Mouse (Mus musculus) midbrain, embryonic 13.5 days (tissue): Measurements from ENCODE around the gene Agap1. TPM values are rescaled to one million over a fixed set of nuclear protein-coding genes. Genes with fewer than 3 reads are reported as not detected.
A peak's percentile ranks its signal among the peaks of the same experiment; 100 is the strongest.

Experiments
- ATAC-seq: fragments of 200-750 bp; cut with Nextera tagmentation; 2 replicates; pipeline ENCODE4 v1.8.0; 2017; ENCODE audit warnings: mild to moderate bottlenecking, moderate TSS enrichment, moderate library complexity
- H3K27ac ChIP-seq: fragments of 300-500 bp; sonication (generic); 2 replicates; pipeline ENCODE4 v1.5.1; 2015; ENCODE audit warnings: inconsistent platforms, mild to moderate bottlenecking, moderate library complexity
- H3K27me3 ChIP-seq: fragments of 300-500 bp; sonication (generic); 2 replicates; pipeline ENCODE4 v1.6.1; 2015; ENCODE audit warnings: mild to moderate bottlenecking, inconsistent platforms
- H3K36me3 ChIP-seq: fragments of 300-500 bp; sonication (generic); 2 replicates; pipeline ENCODE4 v1.6.1; 2015; ENCODE audit warnings: mild to moderate bottlenecking, inconsistent platforms
- H3K4me1 ChIP-seq: fragments of 300-500 bp; sonication (generic); replicated peaks from 2 replicates; pipeline ENCODE4 v1.6.1; 2015; ENCODE audit warnings: inconsistent platforms
- H3K4me2 ChIP-seq: fragments of 300-500 bp; sonication (generic); replicated peaks from 2 replicates; pipeline ENCODE4 v1.6.1; 2015; ENCODE audit warnings: moderate library complexity, mild to moderate bottlenecking, inconsistent platforms
- H3K4me3 ChIP-seq: fragments of 300-500 bp; sonication (generic); replicated peaks from 2 replicates; pipeline ENCODE4 v1.5.1; 2015; ENCODE audit warnings: mild to moderate bottlenecking, inconsistent platforms
- H3K9ac ChIP-seq: fragments of 300-500 bp; sonication (generic); replicated peaks from 2 replicates; pipeline ENCODE4 v1.6.1; 2015; ENCODE audit warnings: mild to moderate bottlenecking, inconsistent platforms
- H3K9me3 ChIP-seq: fragments of 300-500 bp; sonication (generic); 2 replicates; pipeline ENCODE4 v1.6.1; 2016; ENCODE audit warnings: mild to moderate bottlenecking, inconsistent platforms
- WGBS: fragments of 180-500 bp; shearing (Covaris S2); methylation state at CpG from one replicate; pipeline ENCODE4 v1.1.7; 2015; 5-methylcytosine and 5-hydroxymethylcytosine counted together
- polyA plus RNA-seq: library from polyadenylated mRNA; unstranded; fragments of >200 nt; fragmentation: Nextera tagmentation; extraction: Ambion mirVana; gene quantifications from 2 replicates; pipeline ENCODE4 v1.2.1, GENCODE M21; 2015

Agap1 gene
- polyA plus RNA-seq, 1 experiment from 2014 or later, result 50.2 TPM

DNA sequence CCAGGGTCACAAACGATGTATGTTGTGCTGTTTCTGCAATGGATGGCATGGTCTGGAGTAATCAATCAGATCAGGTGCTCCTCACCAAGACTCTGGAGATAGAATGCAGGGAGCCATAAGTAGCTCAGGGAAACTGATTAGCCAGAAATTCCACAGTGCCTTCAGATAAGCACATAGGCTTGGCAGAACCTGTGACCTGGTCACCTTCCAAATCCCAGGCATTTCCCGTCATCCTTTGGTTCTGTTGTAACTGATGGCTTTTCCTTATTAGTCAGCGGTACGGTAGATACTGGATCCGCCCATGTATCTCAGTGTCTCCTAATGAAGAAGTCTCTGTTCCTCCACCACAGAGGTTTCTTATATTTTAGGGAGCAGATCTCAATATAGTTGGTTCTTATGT is 240.3 kb downstream of the Agap1 start:
- no peak overlapping the region for H3K4me2 ChIP-seq
- H3K9me3 ChIP-seq, result no peaks in the 10 kb centered on the region
- no peak for ATAC-seq
- WGBS, result 95% methylated on average over 5 of the region's 5 CpGs
- H3K4me3 ChIP-seq, result no peak overlapping the region
- peaks cover 13% of the 10 kb centered on the region for H3K27me3 ChIP-seq
- H3K9ac ChIP-seq, result no peak overlapping the region
- H3K36me3 ChIP-seq, result peaks cover 15% of the 10 kb centered on the region
- no peak overlapping the region for H3K27ac ChIP-seq
- H3K4me1 ChIP-seq, result peaks cover 21% of the 10 kb centered on the region

DNA sequence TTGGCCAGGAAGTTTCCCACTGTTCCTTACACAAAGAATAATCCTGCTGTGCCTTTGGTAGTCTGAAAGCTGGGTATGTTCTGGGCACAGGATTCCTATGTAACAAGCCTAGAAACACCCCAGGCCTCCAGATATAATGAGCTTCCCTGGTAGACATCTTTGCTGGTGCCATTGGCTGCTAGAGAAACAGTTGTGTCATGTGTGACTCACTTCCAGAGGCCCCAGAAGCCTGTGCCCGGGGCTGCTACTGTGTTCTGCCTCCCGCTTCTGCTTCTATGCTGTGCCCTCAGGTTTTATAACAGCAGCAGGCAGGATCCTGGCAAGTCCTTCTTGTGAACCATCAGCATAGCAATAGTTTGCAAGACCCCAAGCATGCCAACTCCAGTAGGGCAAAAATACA is 242.6 kb downstream of the Agap1 start:
- H3K9me3 ChIP-seq, result no peaks in the 10 kb centered on the region
- no peak overlapping the region for H3K9ac ChIP-seq
- 90% methylated on average over 2 of the region's 2 CpGs for WGBS
- no peak overlapping the region for H3K4me3 ChIP-seq
- no peak for ATAC-seq
- H3K4me2 ChIP-seq, result no peak overlapping the region
- H3K27me3 ChIP-seq, result peaks cover 28% of the 10 kb centered on the region
- peaks cover 23% of the 10 kb centered on the region for H3K36me3 ChIP-seq
- H3K27ac ChIP-seq, result no peak overlapping the region
- H3K4me1 ChIP-seq, result peaks cover 21% of the 10 kb centered on the region

DNA sequence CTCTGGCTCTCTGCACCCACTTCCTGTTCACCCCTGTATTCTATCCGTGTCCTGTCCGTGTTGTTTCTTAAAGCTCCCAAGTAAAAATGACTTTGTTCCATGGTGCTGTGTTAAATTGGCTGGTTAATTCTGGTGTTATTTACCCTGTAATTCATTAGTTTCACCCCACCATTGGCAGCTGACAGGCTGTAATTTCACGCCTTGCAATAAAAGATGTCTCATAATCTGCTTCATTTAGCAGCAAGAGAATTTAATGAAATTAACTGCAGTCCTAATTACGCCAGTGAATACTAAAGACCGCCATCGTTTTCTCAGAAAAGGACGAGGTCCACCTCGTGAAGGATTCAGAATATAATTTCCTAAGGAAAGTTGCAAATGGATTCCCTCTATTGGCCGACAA is 245.6 kb downstream of the Agap1 start:
- Histone ChIP-seq H3K4me1 (peaks cover 49% of the 10 kb centered on the region), H3K9ac (no peak overlapping the region), H3K27me3 (peaks cover 27% of the 10 kb centered on the region), H3K9me3 (no peaks in the 10 kb centered on the region), H3K36me3 (peaks cover 24% of the 10 kb centered on the region), H3K27ac (no peak overlapping the region), H3K4me3 (no peak overlapping the region), H3K4me2 (no peak overlapping the region)
- WGBS, result 65% methylated on average over 9 of the region's 9 CpGs
- no peak for ATAC-seq

DNA sequence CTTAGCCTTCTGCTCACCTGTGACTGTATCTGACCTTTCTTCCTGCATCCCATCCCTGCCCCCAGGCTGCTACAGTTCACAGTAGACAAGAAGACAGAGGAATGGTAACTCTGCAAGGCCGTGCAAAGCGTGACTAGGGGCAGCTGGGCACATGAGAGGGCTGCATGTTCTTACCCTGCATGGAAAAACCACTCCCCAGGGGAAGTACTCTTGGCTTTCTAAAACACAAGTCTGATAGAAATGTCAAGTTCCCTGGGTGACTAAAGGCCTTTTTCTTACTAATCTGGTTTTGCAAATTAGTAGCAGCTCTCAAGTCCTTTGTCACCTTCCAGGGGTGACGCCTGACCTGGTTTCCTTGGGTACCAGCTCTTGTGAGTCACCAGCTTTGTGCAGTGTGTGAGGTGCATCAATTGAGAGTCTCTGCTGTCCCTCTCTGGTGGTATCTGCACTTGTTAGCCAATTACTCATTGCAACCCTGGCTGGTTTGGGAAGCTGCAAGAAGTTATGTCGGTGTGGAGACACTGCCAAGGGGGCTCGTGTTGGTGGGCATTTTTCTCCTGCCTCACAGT is 246.6 kb downstream of the Agap1 start:
- H3K4me3 ChIP-seq, result no peak overlapping the region
- no peak overlapping the region for H3K4me2 ChIP-seq
- no peaks in the 10 kb centered on the region for H3K9me3 ChIP-seq
- no peak overlapping the region for H3K9ac ChIP-seq
- no peak overlapping the region for H3K27ac ChIP-seq
- peaks cover 29% of the 10 kb centered on the region for H3K36me3 ChIP-seq
- H3K27me3 ChIP-seq, result peaks cover 37% of the 10 kb centered on the region
- no peak for ATAC-seq
- peaks cover 49% of the 10 kb centered on the region for H3K4me1 ChIP-seq
- 77% methylated on average over 5 of the region's 5 CpGs for WGBS

DNA sequence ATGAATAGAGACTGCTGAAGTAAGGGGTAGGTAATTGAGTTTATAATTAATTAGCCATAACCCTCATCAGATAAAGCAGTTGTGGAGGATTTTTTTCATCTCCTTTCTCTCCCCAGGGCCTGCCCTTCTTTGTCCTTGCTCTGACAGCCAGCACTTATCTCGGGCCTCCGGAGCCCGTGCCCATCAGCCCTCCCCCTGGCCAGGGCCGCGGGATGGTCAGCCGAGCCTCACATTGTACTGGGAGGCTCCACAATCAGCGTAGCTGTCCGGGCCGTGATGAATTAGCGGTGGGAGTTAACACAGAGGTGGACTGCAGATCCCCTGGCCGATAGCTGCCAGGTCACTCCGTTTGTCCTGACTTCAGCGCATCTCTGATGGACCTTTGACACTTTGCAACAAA is 248.7 kb downstream of the Agap1 start:
- 0 out of 2 replicates have a peak, but pooled peaks have one; percentile 47 for ATAC-seq
- Histone ChIP-seq H3K36me3 (peaks cover 26% of the 10 kb centered on the region), H3K9ac (no peak overlapping the region), H3K4me3 (no peak overlapping the region), H3K27me3 (peaks cover 37% of the 10 kb centered on the region), H3K4me2 (no peak overlapping the region), H3K4me1 (peaks cover 59% of the 10 kb centered on the region), H3K9me3 (no peaks in the 10 kb centered on the region), H3K27ac (peak overlapping the region; percentile 59; the same call in 1 of the 2 replicates)
- 4% methylated on average over 13 of the region's 13 CpGs for WGBS

DNA sequence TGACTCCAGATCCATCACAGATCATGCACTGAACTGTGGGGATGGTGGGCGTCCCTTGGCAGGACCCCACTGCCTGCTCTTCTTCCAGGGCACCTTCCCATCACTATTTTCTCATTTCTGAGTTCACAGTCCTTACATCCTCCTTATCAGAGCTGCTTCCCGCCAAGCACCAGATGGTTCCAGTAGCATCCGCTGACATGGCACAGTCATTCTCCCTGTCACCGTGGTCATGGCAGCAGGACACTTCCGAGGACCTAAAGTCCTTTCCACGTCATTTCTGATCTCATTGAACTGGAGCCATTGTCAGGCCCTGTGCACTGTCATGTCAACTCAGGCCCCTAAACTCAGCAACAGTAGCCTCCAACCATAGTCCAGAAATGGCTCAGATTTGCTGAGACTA is 251.1 kb downstream of the Agap1 start:
- H3K36me3 ChIP-seq, result peaks cover 22% of the 10 kb centered on the region
- no peaks in the 10 kb centered on the region for H3K9me3 ChIP-seq
- no peak for ATAC-seq
- H3K4me1 ChIP-seq, result peaks cover 54% of the 10 kb centered on the region
- no peak overlapping the region for H3K27ac ChIP-seq
- H3K27me3 ChIP-seq, result peaks cover 28% of the 10 kb centered on the region
- H3K9ac ChIP-seq, result no peak overlapping the region
- H3K4me3 ChIP-seq, result no peak overlapping the region
- H3K4me2 ChIP-seq, result no peak overlapping the region
- WGBS, result 93% methylated on average over 6 of the region's 6 CpGs

DNA sequence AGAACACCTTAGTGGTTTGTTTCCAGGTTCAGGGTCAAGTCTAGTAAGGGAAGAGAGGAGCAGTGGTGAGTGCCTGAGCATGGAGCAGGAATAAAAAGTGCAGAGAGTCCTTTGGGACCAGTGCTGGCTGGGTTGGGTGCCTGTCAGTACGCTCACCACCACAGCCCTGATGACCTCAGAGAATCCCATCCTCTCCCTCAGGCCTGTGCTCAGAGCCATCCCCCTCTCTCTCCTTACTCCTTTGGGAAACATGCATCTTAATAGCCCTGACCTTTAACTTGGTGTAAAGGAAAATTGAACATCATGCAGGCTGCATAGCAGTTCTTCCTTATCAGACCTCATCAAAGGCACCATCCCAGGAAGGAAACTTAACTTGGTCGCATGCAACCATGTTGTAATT is 252.3 kb downstream of the Agap1 start:
- H3K4me1 ChIP-seq, result peaks cover 47% of the 10 kb centered on the region
- peaks cover 22% of the 10 kb centered on the region for H3K36me3 ChIP-seq
- no peak overlapping the region for H3K9ac ChIP-seq
- WGBS, result 71% methylated on average over 2 of the region's 2 CpGs
- H3K27me3 ChIP-seq, result peaks cover 22% of the 10 kb centered on the region
- H3K27ac ChIP-seq, result no peak overlapping the region
- no peak for ATAC-seq
- H3K9me3 ChIP-seq, result no peaks in the 10 kb centered on the region
- no peak overlapping the region for H3K4me3 ChIP-seq
- no peak overlapping the region for H3K4me2 ChIP-seq

DNA sequence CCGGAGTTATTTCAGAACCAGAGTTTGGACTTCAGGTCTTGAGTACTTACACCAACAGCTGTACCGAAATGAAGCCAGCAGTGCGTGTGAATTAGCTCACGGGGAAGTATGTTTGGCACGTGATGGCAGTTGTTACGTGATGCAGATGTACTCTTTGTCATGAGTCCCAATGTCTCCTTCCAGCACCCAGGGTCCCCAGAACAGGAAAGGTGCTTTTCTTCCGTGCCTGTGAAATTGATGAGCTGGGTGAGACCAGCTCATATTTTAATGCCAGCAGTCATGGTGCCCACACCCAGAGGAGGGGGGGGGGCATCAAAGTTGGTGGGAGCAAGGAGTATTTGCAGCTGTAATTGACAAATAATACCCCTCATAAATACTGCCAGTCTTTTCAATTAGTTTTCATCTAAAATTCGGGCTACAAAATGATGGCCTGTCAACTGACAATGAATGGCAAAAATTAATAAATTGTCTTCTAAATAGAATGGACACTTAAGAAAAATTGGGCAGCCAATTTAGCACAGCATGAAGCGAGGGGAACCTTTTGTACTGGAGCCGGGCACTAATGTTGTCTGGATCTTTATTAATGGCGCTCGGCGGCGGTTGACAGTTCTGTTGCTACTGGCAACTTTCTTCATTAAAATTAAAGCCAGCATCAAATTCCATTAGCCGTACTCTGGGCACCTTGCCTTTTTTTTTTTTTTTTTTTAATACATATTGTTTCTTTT is 253.3 kb downstream of the Agap1 start:
- no peaks in the 10 kb centered on the region for H3K9me3 ChIP-seq
- 61% methylated on average over 15 of the region's 15 CpGs for WGBS
- no peak overlapping the region for H3K4me3 ChIP-seq
- no peak overlapping the region for H3K9ac ChIP-seq
- peaks cover 28% of the 10 kb centered on the region for H3K36me3 ChIP-seq
- no peak overlapping the region for H3K4me2 ChIP-seq
- ATAC-seq, result no peak
- H3K27ac ChIP-seq, result no peak overlapping the region
- H3K27me3 ChIP-seq, result peaks cover 19% of the 10 kb centered on the region
- peaks cover 41% of the 10 kb centered on the region for H3K4me1 ChIP-seq

DNA sequence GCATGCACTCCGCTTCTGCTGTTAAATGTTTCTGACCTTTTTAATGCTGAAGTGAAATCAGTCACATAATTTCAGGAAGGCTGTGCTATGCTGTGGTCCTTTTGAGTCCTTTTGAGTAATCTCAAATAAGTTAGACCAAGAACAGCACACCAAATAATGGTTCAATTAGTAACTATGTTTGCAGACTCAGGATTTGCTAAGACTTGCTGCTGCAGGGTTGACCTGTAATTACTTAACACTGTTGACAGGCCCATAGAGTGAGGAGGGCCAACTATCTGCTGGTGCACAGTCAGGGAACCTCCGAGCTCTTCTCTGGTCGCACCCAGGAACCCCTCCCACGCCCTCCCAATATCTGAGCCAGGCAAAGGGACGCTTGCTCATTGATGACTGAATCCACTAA is 255.2 kb downstream of the Agap1 start:
- Histone ChIP-seq H3K4me3 (no peak overlapping the region), H3K9me3 (no peaks in the 10 kb centered on the region), H3K9ac (no peak overlapping the region), H3K4me2 (no peak overlapping the region), H3K27me3 (peaks cover 16% of the 10 kb centered on the region), H3K36me3 (peaks cover 28% of the 10 kb centered on the region), H3K4me1 (peaks cover 41% of the 10 kb centered on the region), H3K27ac (no peak overlapping the region)
- 85% methylated on average over 5 of the region's 5 CpGs for WGBS
- ATAC-seq, result no peak

DNA sequence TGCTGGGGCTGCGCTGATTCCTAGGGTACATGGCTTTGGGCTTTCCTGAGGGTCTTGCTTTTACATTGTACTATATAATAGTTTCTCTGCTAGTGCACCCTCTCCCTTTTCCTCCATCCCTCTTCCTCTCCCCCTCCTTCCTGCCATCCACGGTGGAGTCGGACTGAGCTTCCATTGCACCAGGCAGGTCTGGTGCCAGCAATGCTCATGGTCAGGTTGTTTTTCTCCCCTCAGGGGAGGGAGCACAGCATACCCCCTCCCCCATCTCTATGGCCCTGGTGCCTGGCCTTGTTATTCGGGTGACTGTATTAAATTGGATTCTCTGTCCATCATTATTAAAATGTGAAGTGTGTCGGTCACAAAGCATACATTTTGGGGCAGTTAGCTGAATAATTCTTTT is 259.1 kb downstream of the Agap1 start:
- ATAC-seq, result peak; percentile 54
- H3K4me1 ChIP-seq, result peaks cover 51% of the 10 kb centered on the region
- H3K4me2 ChIP-seq, result 0 out of 2 replicates have a peak overlapping the region, but pooled peaks have one; percentile 4
- peak overlapping the region; percentile 70 for H3K27ac ChIP-seq
- peaks cover 5% of the 10 kb centered on the region; the same call in 1 of the 2 replicates for H3K27me3 ChIP-seq
- H3K4me3 ChIP-seq, result no peak overlapping the region
- H3K9ac ChIP-seq, result no peak overlapping the region
- H3K9me3 ChIP-seq, result no peaks in the 10 kb centered on the region
- peaks cover 19% of the 10 kb centered on the region for H3K36me3 ChIP-seq
- WGBS, result 42% methylated on average over 5 of the region's 5 CpGs

DNA sequence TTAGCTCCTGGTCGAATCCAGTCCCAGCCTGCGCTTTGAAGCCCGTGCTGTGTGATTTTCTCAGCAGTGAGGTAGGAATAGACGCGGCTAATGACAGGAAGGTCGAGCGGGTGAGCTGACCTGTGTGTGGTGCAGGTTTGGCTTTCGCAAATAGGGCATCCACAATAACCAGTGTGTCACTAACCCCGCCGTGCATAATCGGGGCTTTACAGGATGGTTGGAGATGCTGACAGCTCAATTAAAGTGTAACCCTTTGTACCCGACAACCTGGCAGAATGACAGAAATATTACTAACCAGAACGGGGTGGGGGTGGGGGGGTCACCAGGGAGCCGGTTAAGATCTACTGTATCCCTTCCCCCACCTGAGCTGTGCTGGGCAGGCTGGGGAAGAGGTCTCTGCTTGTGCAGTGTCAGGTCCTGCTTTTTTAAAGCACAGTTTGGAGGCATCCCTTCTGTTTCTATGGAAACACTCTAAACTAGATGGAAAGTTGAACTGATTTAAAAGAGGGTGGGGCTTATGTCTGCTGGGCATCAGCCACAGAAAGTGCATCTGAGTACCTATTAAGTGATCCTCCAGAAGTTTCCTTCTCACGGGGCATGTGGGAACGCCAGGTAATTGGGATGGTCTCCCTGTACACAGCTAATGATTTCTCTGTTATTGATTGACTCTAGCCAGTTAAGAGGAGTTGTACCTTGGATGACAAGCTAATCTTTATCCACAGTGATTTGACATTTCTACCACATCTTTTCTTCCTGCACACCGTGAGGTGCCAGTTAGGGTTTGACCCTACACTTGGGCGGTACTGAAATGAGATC is 259.8 kb downstream of the Agap1 start:
- peak overlapping the region; percentile 70 for H3K27ac ChIP-seq
- peaks cover 58% of the 10 kb centered on the region for H3K4me1 ChIP-seq
- H3K9ac ChIP-seq, result peak overlapping the region; percentile 19; the same call in 1 of the 2 replicates
- H3K27me3 ChIP-seq, result peaks cover 5% of the 10 kb centered on the region; the same call in 1 of the 2 replicates
- 34% methylated on average over 18 of the region's 18 CpGs for WGBS
- peaks cover 14% of the 10 kb centered on the region for H3K36me3 ChIP-seq
- ATAC-seq, result peak; percentile 79
- no peak overlapping the region for H3K4me3 ChIP-seq
- peak overlapping the region; percentile 4; the same call in 1 of the 2 replicates for H3K4me2 ChIP-seq
- no peaks in the 10 kb centered on the region for H3K9me3 ChIP-seq

DNA sequence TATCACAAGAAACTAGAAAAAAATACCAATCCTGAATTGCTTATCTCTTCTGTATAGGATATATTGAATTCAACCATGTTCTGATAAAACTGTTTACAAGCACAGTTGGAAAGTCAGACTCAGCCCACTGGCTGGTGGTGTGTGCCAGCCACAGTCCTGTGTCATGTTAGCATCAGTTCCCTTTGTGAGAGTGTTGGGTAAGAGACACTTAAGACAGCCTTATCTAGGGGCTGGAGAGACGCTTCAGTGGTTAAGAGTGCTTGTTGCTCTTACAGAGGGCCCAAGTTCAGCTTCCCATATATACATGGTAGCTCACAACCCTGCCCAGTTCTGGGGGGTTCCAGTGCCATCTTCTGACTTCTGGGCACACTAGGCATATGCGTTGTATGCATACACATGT is 261.6 kb downstream of the Agap1 start:
- H3K4me1 ChIP-seq, result peaks cover 55% of the 10 kb centered on the region
- no peak overlapping the region for H3K9ac ChIP-seq
- ATAC-seq, result no peak
- H3K27ac ChIP-seq, result no peak overlapping the region
- H3K4me3 ChIP-seq, result no peak overlapping the region
- peaks cover 12% of the 10 kb centered on the region for H3K36me3 ChIP-seq
- no peaks in the 10 kb centered on the region for H3K9me3 ChIP-seq
- peaks cover 2% of the 10 kb centered on the region; the same call in 1 of the 2 replicates for H3K27me3 ChIP-seq
- 91% methylated on average over 2 of the region's 2 CpGs for WGBS
- no peak overlapping the region for H3K4me2 ChIP-seq
